In the genomic region with DNA sequence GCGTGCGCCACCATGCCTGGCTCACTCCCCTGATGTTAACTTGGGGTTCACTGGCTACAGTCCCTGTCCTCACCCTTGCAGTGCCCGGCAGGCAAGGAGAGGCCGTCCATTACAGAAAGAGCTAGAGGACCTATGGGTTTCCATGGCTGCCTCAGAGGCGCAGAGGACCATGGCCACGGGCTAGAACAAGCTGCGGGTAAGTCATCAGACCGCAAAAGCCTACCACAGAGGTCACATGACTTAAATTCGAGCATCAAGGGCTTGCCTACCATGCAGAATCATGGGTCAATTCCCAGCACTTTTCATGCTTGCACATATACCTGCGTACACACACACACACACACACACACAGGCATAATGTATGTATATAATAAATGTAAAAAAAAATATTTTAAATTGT, we compare ENCODE assay signal across 28 mouse cellular contexts. TPM values are rescaled to one million over a fixed set of nuclear protein-coding genes. Genes with fewer than 3 reads are reported as not detected.
A peak's percentile ranks its signal among the peaks of the same experiment; 100 is the strongest.
DNase-seq lines count a peak whose midpoint lies in the region; ATAC-seq and TF ChIP-seq lines count a peak whose summit lies in the region.
"Had no signal": no experiment of that assay in that cellular context is flagged by ENCODE, and none has a peak within 500 bp of the region (broad histone marks: within the 10 kb centered on the region; RNA-seq: fewer than 3 reads in every experiment).

No protein-coding gene starts in this region.

- no peak overlapping the region for H3K9ac ChIP-seq in liver, postnatal 0 days (replicated peaks)
- H3K9ac ChIP-seq in forebrain, embryonic 16.5 days (replicated peaks; ENCODE audit: low read depth, low read length): no peak overlapping the region
- no peak overlapping the region for H3K9ac ChIP-seq in forebrain, postnatal 0 days
- H3K9ac ChIP-seq: embryonic facial prominence, embryonic 13.5 days; heart, embryonic 15.5 days; hindbrain, embryonic 12.5 days; intestine, embryonic 15.5 days; liver, embryonic 13.5 days; lung, embryonic 14.5 days had no signal

- no peak for TF ChIP-seq POLR2A in bone marrow, adult 2 months (IDR thresholded peaks at IDR 0.05; ENCODE audit: borderline replicate concordance, control insufficient read depth, low read depth, low read length)

- H3K4me1 ChIP-seq in liver, postnatal 0 days (ENCODE audit: insufficient read depth): no peaks in the 10 kb centered on the region
- H3K4me1 ChIP-seq in E14TG2a.4 (replicated peaks; ENCODE audit: low read depth, low read length): peaks cover 42% of the 10 kb centered on the region
- peaks cover 5% of the 10 kb centered on the region for H3K4me1 ChIP-seq in bone marrow, adult 2 months (ENCODE audit: control insufficient read depth, insufficient read depth, low read length)
- no peaks in the 10 kb centered on the region for H3K4me1 ChIP-seq in forebrain, embryonic 16.5 days (replicated peaks; ENCODE audit: control insufficient read depth, insufficient read depth, low read length)
- no peaks in the 10 kb centered on the region for H3K4me1 ChIP-seq in forebrain, postnatal 0 days (ENCODE audit: insufficient read depth)
- H3K4me1 ChIP-seq: hindbrain, embryonic 12.5 days; intestine, embryonic 15.5 days; liver, embryonic 13.5 days had no signal

- no peak for DNase-seq in liver, postnatal 0 days
- no peak for DNase-seq in liver
- DNase-seq in B cell, adult 2 months: peak; percentile 59 to 62
- no peak for DNase-seq in testis, postnatal 10 days (ENCODE audit: low spot score)
- DNase-seq in forebrain, postnatal 0 days: no peak
- DNase-seq: adrenal gland, postnatal 14 days; cerebellum, adult 11-12 months; cerebellum, adult 9-11 months; gastrocnemius, postnatal 10 days; kidney, adult 2 months; kidney, postnatal 4 days; left cerebral cortex, postnatal 4 days; liver, embryonic 13.5 days; lung, embryonic 14.5 days; lung, postnatal 14 days; midbrain, embryonic 14.5 days; right cerebral cortex, adult 18-20 months had no signal

- ATAC-seq in liver, postnatal 0 days: no peak
- ATAC-seq in forebrain, embryonic 16.5 days: no peak
- ATAC-seq in forebrain, postnatal 0 days: no peak
- ATAC-seq: hindbrain, postnatal 0 days had no signal

- 72% methylated on average over 10 of the region's 10 CpGs for WGBS in liver, postnatal 0 days (ENCODE audit: insufficient replicate concordance)
- WGBS in bone marrow, adult 2 months: 70% methylated on average over 10 of the region's 10 CpGs
- 91% methylated on average over 10 of the region's 10 CpGs for WGBS in forebrain, embryonic 16.5 days
- 96% methylated on average over 10 of the region's 10 CpGs for WGBS in forebrain, postnatal 0 days

- H3K4me2 ChIP-seq in liver, postnatal 0 days (ENCODE audit: low read depth, low read length): no peak overlapping the region
- H3K4me2 ChIP-seq in forebrain, embryonic 16.5 days (ENCODE audit: low read length): no peak overlapping the region
- no peak overlapping the region for H3K4me2 ChIP-seq in forebrain, postnatal 0 days (ENCODE audit: low read depth)
- H3K4me2 ChIP-seq: embryonic facial prominence, embryonic 13.5 days; heart, embryonic 15.5 days; hindbrain, embryonic 12.5 days; intestine, embryonic 15.5 days; liver, embryonic 13.5 days; lung, embryonic 14.5 days had no signal

- no peak overlapping the region for H3K4me3 ChIP-seq in liver, postnatal 0 days (ENCODE audit: low read depth, low read length)
- H3K4me3 ChIP-seq in E14TG2a.4 (replicated peaks; ENCODE audit: low read length): peak overlapping the region; percentile 43; the same call in 1 of the 2 replicates
- no peak overlapping the region for H3K4me3 ChIP-seq in bone marrow, adult 2 months (replicated peaks; ENCODE audit: control insufficient read depth, low read depth, low read length)
- H3K4me3 ChIP-seq in forebrain, embryonic 16.5 days (replicated peaks; ENCODE audit: low read length): no peak overlapping the region
- H3K4me3 ChIP-seq in forebrain, postnatal 0 days (ENCODE audit: low read depth, low read length): no peak overlapping the region
- H3K4me3 ChIP-seq: embryonic facial prominence, embryonic 13.5 days; erythroblast, embryonic 14.5 days; heart, embryonic 10.5 days; heart, embryonic 15.5 days; hindbrain, embryonic 12.5 days; intestine, embryonic 15.5 days; liver, embryonic 13.5 days had no signal

- peaks cover 3% of the 10 kb centered on the region; the same call in 1 of the 2 replicates for H3K9me3 ChIP-seq in liver, postnatal 0 days (ENCODE audit: low read length)
- H3K9me3 ChIP-seq in E14TG2a.4 (ENCODE audit: low read length): no peaks in the 10 kb centered on the region
- H3K9me3 ChIP-seq in forebrain, embryonic 16.5 days (ENCODE audit: control insufficient read depth, low read length): no peaks in the 10 kb centered on the region
- H3K9me3 ChIP-seq in forebrain, postnatal 0 days (ENCODE audit: low read length): peaks cover 3% of the 10 kb centered on the region; the same call in 1 of the 2 replicates
- H3K9me3 ChIP-seq: embryonic facial prominence, embryonic 13.5 days; heart, embryonic 10.5 days; heart, embryonic 15.5 days; hindbrain, embryonic 12.5 days; intestine, embryonic 15.5 days; liver, embryonic 13.5 days had no signal

- TF ChIP-seq CTCF in liver, postnatal 0 days (IDR thresholded peaks at IDR 0.05; ENCODE audit: low read depth): no peak
- TF ChIP-seq CTCF in E14TG2a.4 (conservative IDR thresholded peaks at IDR 0.05; ENCODE audit: low read length): no peak
- TF ChIP-seq CTCF in bone marrow, adult 2 months (IDR thresholded peaks at IDR 0.05; ENCODE audit: control insufficient read depth, insufficient read depth, low read length): no peak
- TF ChIP-seq CTCF in forebrain, postnatal 0 days (IDR thresholded peaks at IDR 0.05; ENCODE audit: low read depth): no peak

- peak overlapping the region; percentile 59 for H3K27ac ChIP-seq in liver, postnatal 0 days (ENCODE audit: low read depth)
- peak overlapping the region; percentile 73 for H3K27ac ChIP-seq in bone marrow, adult 2 months (ENCODE audit: control insufficient read depth, insufficient read depth, low read depth, low read length, poor library complexity)
- no peak overlapping the region for H3K27ac ChIP-seq in forebrain, embryonic 16.5 days (ENCODE audit: low read length)
- H3K27ac ChIP-seq in forebrain, postnatal 0 days (ENCODE audit: low read depth, low read length): no peak overlapping the region
- H3K27ac ChIP-seq: embryonic facial prominence, embryonic 13.5 days; heart, embryonic 10.5 days; heart, embryonic 15.5 days; hindbrain, embryonic 12.5 days; hindbrain, postnatal 0 days; intestine, embryonic 15.5 days; liver, embryonic 13.5 days had no signal

- TF ChIP-seq EP300 in liver, postnatal 0 days (IDR thresholded peaks at IDR 0.05; ENCODE audit: low read depth): no peak

- H3K36me3 ChIP-seq in liver, postnatal 0 days (replicated peaks; ENCODE audit: insufficient read depth, low read length): no peaks in the 10 kb centered on the region
- no peaks in the 10 kb centered on the region for H3K36me3 ChIP-seq in E14TG2a.4 (ENCODE audit: insufficient read depth, low read length)
- no peaks in the 10 kb centered on the region for H3K36me3 ChIP-seq in forebrain, embryonic 16.5 days (ENCODE audit: control insufficient read depth, insufficient read depth)
- H3K36me3 ChIP-seq in forebrain, postnatal 0 days (ENCODE audit: insufficient read depth): no peaks in the 10 kb centered on the region
- H3K36me3 ChIP-seq: embryonic facial prominence, embryonic 13.5 days; heart, embryonic 10.5 days; heart, embryonic 15.5 days; hindbrain, embryonic 12.5 days; intestine, embryonic 15.5 days; liver, embryonic 13.5 days had no signal

- H3K27me3 ChIP-seq in liver, postnatal 0 days (ENCODE audit: insufficient read depth, low read length): no peaks in the 10 kb centered on the region
- no peaks in the 10 kb centered on the region for H3K27me3 ChIP-seq in E14TG2a.4 (ENCODE audit: insufficient read depth, low read length)
- no peaks in the 10 kb centered on the region for H3K27me3 ChIP-seq in forebrain, embryonic 16.5 days (replicated peaks; ENCODE audit: control insufficient read depth, insufficient read depth, low read length)
- H3K27me3 ChIP-seq in forebrain, postnatal 0 days (ENCODE audit: insufficient read depth, low read length): no peaks in the 10 kb centered on the region
- H3K27me3 ChIP-seq: embryonic facial prominence, embryonic 13.5 days; heart, embryonic 15.5 days; hindbrain, embryonic 12.5 days; intestine, embryonic 15.5 days; liver, embryonic 13.5 days had no signal

RNA-seq across cellular contexts. Expression of a gene that starts 10.0 kb away (rescaled TPM):
- 26.8 and 28.0 TPM in 2 replicates for polyA plus RNA-seq in liver, postnatal 0 days (2015; fragmentation: Nextera tagmentation; extraction: Ambion mirVana)
- 98.9 and 193 TPM in 2 replicates for polyA plus RNA-seq in bone marrow, adult 2 months (2011; ENCODE audit: insufficient read depth, insufficient read length, low replicate concordance, missing spikeins)
- 0.35 and 0.82 TPM in 2 replicates for polyA plus RNA-seq in forebrain, embryonic 16.5 days (2015; fragmentation: Nextera tagmentation; extraction: Ambion mirVana)
- total RNA-seq in forebrain, postnatal 0 days (2014; rRNA removed): 1.3 and 2.2 TPM in 2 replicates
- polyA plus RNA-seq in forebrain, postnatal 0 days (2015; fragmentation: Nextera tagmentation; extraction: Ambion mirVana): 0.80 and 1.0 TPM in 2 replicates

RNA-seq across cellular contexts. Expression of a gene that starts 29.5 kb away (rescaled TPM):
- polyA plus RNA-seq in liver, postnatal 0 days (2015; fragmentation: Nextera tagmentation; extraction: Ambion mirVana): 0.46 and 0.81 TPM in 2 replicates
- polyA plus RNA-seq in bone marrow, adult 2 months (2011; ENCODE audit: insufficient read depth, insufficient read length, low replicate concordance, missing spikeins): 1.9 and 20.3 TPM in 2 replicates
- polyA plus RNA-seq in forebrain, embryonic 16.5 days (2015; fragmentation: Nextera tagmentation; extraction: Ambion mirVana): 108 and 110 TPM in 2 replicates
- 97.5 and 97.9 TPM in 2 replicates for total RNA-seq in forebrain, postnatal 0 days (2014; rRNA removed)
- polyA plus RNA-seq in forebrain, postnatal 0 days (2015; fragmentation: Nextera tagmentation; extraction: Ambion mirVana): 50.7 and 51.5 TPM in 2 replicates
- total RNA-seq: monocyte, adult 5-6 weeks had no signal
- polyA plus RNA-seq: erythroblast, embryonic 14.5 days had no signal

Comparison
In these comparisons a context has a peak if more than half of its experiments do, and no peak if none do; other contexts are left out.
1. DNase-seq: peak in B cell, adult 2 months (2 of 2); none in liver, postnatal 0 days (single experiment), liver (single experiment), testis, postnatal 10 days (single experiment) and forebrain, postnatal 0 days (single experiment).
2. H3K27ac ChIP-seq: peak in liver, postnatal 0 days (single experiment) and bone marrow, adult 2 months (single experiment); none in forebrain, embryonic 16.5 days (single experiment) and forebrain, postnatal 0 days (single experiment).
3. RNA of a gene that starts 10.0 kb away (polyA plus RNA-seq): 98.9 to 193 TPM in bone marrow, adult 2 months and 26.8 to 28.0 TPM in liver, postnatal 0 days; 0.80 to 1.0 TPM in forebrain, postnatal 0 days and 0.35 to 0.82 TPM in forebrain, embryonic 16.5 days; every median in the first group is over 10 times any median in the second.